Comparison of ENCODE assay signal across 30 mouse cellular contexts in the genomic region with DNA sequence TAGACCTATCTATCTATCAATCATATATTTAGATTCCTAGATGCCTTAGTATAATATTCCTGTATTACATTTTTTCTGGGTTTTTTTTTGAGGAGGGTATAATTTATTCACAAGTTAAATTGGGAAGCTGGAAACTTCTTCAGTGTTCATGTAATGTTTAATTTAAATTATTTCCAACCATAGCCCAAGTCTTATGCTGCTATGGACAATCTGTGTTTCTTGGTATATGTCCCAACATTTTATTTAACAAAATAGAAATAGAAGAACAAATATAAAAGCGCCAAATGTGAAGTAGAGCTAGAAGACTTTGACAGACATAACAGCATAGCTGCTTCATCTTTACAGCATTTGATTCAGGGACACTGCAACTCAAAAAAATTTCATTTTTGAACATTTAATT.
DNase-seq lines count a peak whose midpoint lies in the region; ATAC-seq lines count a peak whose summit lies in the region.
"Had no signal": no experiment of that assay in that cellular context is flagged by ENCODE, and none has a peak within 500 bp of the region (broad histone marks: within the 10 kb centered on the region; RNA-seq: fewer than 3 reads in every experiment).

No protein-coding gene starts in this region.

- DNase-seq in frontal cortex, postnatal 25 days (ENCODE audit: low spot score in 2 of 2) = no peak
- peak; percentile 1 for DNase-seq in left cerebral cortex, adult 11 months (ENCODE audit: low spot score)
- no peak for DNase-seq in left cerebral cortex, adult 9 months (ENCODE audit: low spot score in 2 of 2)
- peak; percentile 19 for DNase-seq in brain, adult 2 months (ENCODE audit: low read depth, low spot score)
- DNase-seq in telencephalon, adult 2 months (ENCODE audit: low read depth, low spot score) = peak; percentile 68
- DNase-seq: adrenal gland, adult 8-10 months; adrenal gland, postnatal 14 days; adrenal gland, postnatal 36 days; B cell, adult 2 months; cerebellum, adult 11 months; cerebellum, adult 18-20 months; cerebellum, adult 8-10 months; cerebellum, adult 9-11 months; cerebellum, postnatal 14 days; cerebellum, postnatal 36 days; embryo, embryonic 11 days; forebrain, postnatal 0 days had no signal

- H3K4me1 ChIP-seq in forebrain, embryonic 16.5 days (replicated peaks; ENCODE audit: control insufficient read depth, insufficient read depth, low read length) = no peaks in the 10 kb centered on the region
- H3K4me1 ChIP-seq: embryonic facial prominence, embryonic 13.5 days; embryonic facial prominence, embryonic 15.5 days; forebrain, embryonic 10.5 days; forebrain, embryonic 12.5 days had no signal

- no peaks in the 10 kb centered on the region for H3K36me3 ChIP-seq in forebrain, embryonic 16.5 days (ENCODE audit: control insufficient read depth, insufficient read depth)
- H3K36me3 ChIP-seq: embryonic facial prominence, embryonic 13.5 days; embryonic facial prominence, embryonic 15.5 days; forebrain, embryonic 10.5 days; forebrain, embryonic 12.5 days; G1E had no signal

- H3K9ac ChIP-seq in forebrain, embryonic 16.5 days (replicated peaks; ENCODE audit: low read depth, low read length) = no peak overlapping the region
- H3K9ac ChIP-seq: embryonic facial prominence, embryonic 13.5 days; embryonic facial prominence, embryonic 15.5 days; forebrain, embryonic 12.5 days; forebrain, postnatal 0 days had no signal

- H3K27ac ChIP-seq in forebrain, embryonic 16.5 days (ENCODE audit: low read length) = no peak overlapping the region
- H3K27ac ChIP-seq: embryonic facial prominence, embryonic 13.5 days; embryonic facial prominence, embryonic 15.5 days; forebrain, embryonic 10.5 days; forebrain, embryonic 12.5 days had no signal

- no peak overlapping the region for H3K4me3 ChIP-seq in forebrain, embryonic 16.5 days (replicated peaks; ENCODE audit: low read length)
- H3K4me3 ChIP-seq: embryonic facial prominence, embryonic 13.5 days; embryonic facial prominence, embryonic 15.5 days; erythroblast, embryonic 14.5 days; forebrain, embryonic 10.5 days; forebrain, embryonic 12.5 days had no signal

- H3K9me3 ChIP-seq in forebrain, embryonic 16.5 days (ENCODE audit: control insufficient read depth, low read length) = no peaks in the 10 kb centered on the region
- H3K9me3 ChIP-seq: embryonic facial prominence, embryonic 13.5 days; embryonic facial prominence, embryonic 15.5 days; forebrain, embryonic 10.5 days; forebrain, embryonic 12.5 days; G1E had no signal

- ATAC-seq in frontal cortex, adult (ENCODE audit: low TSS enrichment) = peak; percentile 73
- ATAC-seq in forebrain, embryonic 16.5 days = no peak
- ATAC-seq: activated CD4-positive, CD25-positive, alpha-beta regulatory T cell, adult 4 months; CD4-positive, CD25-positive, alpha-beta regulatory T cell, adult 4 months; forebrain, embryonic 14.5 days; forebrain, postnatal 0 days; Patski had no signal

- H3K27me3 ChIP-seq in forebrain, embryonic 16.5 days (replicated peaks; ENCODE audit: control insufficient read depth, insufficient read depth, low read length) = no peaks in the 10 kb centered on the region
- H3K27me3 ChIP-seq: CH12.LX; embryonic facial prominence, embryonic 13.5 days; embryonic facial prominence, embryonic 15.5 days; forebrain, embryonic 12.5 days had no signal

- WGBS in forebrain, embryonic 16.5 days = 93% methylated on average over 1 of the region's 1 CpGs

- H3K4me2 ChIP-seq in forebrain, embryonic 16.5 days (ENCODE audit: low read length) = no peak overlapping the region
- H3K4me2 ChIP-seq: embryonic facial prominence, embryonic 13.5 days; embryonic facial prominence, embryonic 15.5 days; forebrain, embryonic 12.5 days had no signal

Comparison
In these comparisons a context has a peak if more than half of its experiments do, and no peak if none do; other contexts are left out.
1. DNase-seq: peak in left cerebral cortex, adult 11 months (single experiment), brain, adult 2 months (single experiment) and telencephalon, adult 2 months (single experiment); none in frontal cortex, postnatal 25 days (0 of 2) and left cerebral cortex, adult 9 months (0 of 2).